Mouse (Mus musculus) MEL (cell line): ENCODE measurements around the gene Gpr26. TPM values are rescaled to one million over a fixed set of nuclear protein-coding genes. Genes with fewer than 3 reads are reported as not detected.

Experiments used
- DNase-seq: peaks from one replicate; pipeline ENCODE4 v3.0.0; 2011; ENCODE audit warnings: low read depth, low spot score
- H3K27ac ChIP-seq: 2 replicates; pipeline ENCODE4 v1.5.1; 2012; ENCODE audit warnings: low read depth, mild to moderate bottlenecking, control low read depth, low read length, moderate library complexity; ENCODE audit not compliant: control insufficient read depth
- H3K27me3 ChIP-seq, 2 experiments: fragments of 150-350 bp in 1 of 2; sonication (generic) in 1 of 2; 2 replicates each; pipeline ENCODE4 v1.6.1; 2012; ENCODE audit warnings: low read length in 2 of 2, mild to moderate bottlenecking in 2 of 2, improper control_type of control experiment in 1 of 2, moderate library complexity in 1 of 2; ENCODE audit not compliant: insufficient read depth in 2 of 2, control insufficient read depth in 1 of 2
- H3K36me3 ChIP-seq, 2 experiments: 2 replicates each; pipeline ENCODE4 v1.6.1; 2012 to 2014; ENCODE audit warnings: low read length in 2 of 2, improper control_type of control experiment in 1 of 2, inconsistent platforms in 1 of 2, mild to moderate bottlenecking in 1 of 2; ENCODE audit not compliant: insufficient read depth in 2 of 2, control insufficient read depth in 1 of 2
- H3K4me1 ChIP-seq, 2 experiments: fragments of 150-350 bp in 1 of 2; sonication (generic) in 1 of 2; 2 replicates each; pipeline ENCODE4 v1.6.1; 2012; ENCODE audit warnings: low read length in 2 of 2, improper control_type of control experiment in 1 of 2, mild to moderate bottlenecking in 1 of 2; ENCODE audit not compliant: insufficient read depth in 2 of 2, control insufficient read depth in 1 of 2
- H3K4me3 ChIP-seq, 2 experiments: fragments of 150-350 bp in 1 of 2; sonication (generic) in 1 of 2; 2 replicates each; pipeline ENCODE4 v1.5.1; 2012; ENCODE audit warnings: low read depth in 2 of 2, low read length in 2 of 2, mild to moderate bottlenecking in 2 of 2, moderate library complexity in 2 of 2, control low read depth in 1 of 2, improper control_type of control experiment in 1 of 2; ENCODE audit not compliant: control insufficient read depth in 1 of 2, insufficient read depth in 1 of 2
- H3K79me2 ChIP-seq: 2 replicates; pipeline ENCODE4 v1.6.1; 2012; ENCODE audit warnings: mild to moderate bottlenecking, low read length, moderate library complexity; ENCODE audit not compliant: control insufficient read depth, poor library complexity, insufficient read depth
- H3K9ac ChIP-seq: 2 replicates; pipeline ENCODE4 v1.6.1; 2012; ENCODE audit warnings: low read depth, mild to moderate bottlenecking, control low read depth, low read length, moderate library complexity; ENCODE audit not compliant: control insufficient read depth, poor library complexity, severe bottlenecking
- H3K9me3 ChIP-seq: fragments of 150-350 bp; sonication (generic); replicated peaks from 2 replicates; pipeline ENCODE4 v1.6.1; 2012; ENCODE audit warnings: mild to moderate bottlenecking, low read length, improper control_type of control experiment, moderate library complexity; ENCODE audit not compliant: insufficient read depth
- BHLHE40 ChIP-seq: IDR thresholded peaks from 2 replicates; pipeline ENCODE4 v1.6.1; 2012; ENCODE audit warnings: low read depth, mild to moderate bottlenecking, inconsistent platforms, low read length, improper control_type of control experiment, borderline replicate concordance
- E2F4 ChIP-seq: IDR thresholded peaks from 2 replicates; pipeline ENCODE4 v1.6.1; 2011; ENCODE audit warnings: low read depth, low read length, improper control_type of control experiment, borderline replicate concordance
- ELF1 ChIP-seq: IDR thresholded peaks from 2 replicates; pipeline ENCODE4 v1.6.1; 2014; ENCODE audit warnings: low read depth, mild to moderate bottlenecking, inconsistent platforms, low read length, improper control_type of control experiment, moderate library complexity
- GABPA ChIP-seq: IDR thresholded peaks from 2 replicates; pipeline ENCODE4 v1.6.1; 2012; ENCODE audit warnings: low read depth, mild to moderate bottlenecking, inconsistent platforms, low read length, improper control_type of control experiment, moderate library complexity
- HCFC1 ChIP-seq: IDR thresholded peaks from 2 replicates; pipeline ENCODE4 v1.6.1; 2012; ENCODE audit warnings: low read depth, mild to moderate bottlenecking, inconsistent platforms, low read length, improper control_type of control experiment, moderate library complexity
- KAT2A ChIP-seq: conservative IDR thresholded peaks from 2 replicates; pipeline ENCODE4 v1.6.1; 2012; ENCODE audit warnings: low read depth, low read length, improper control_type of control experiment, inconsistent platforms
- MAZ ChIP-seq: IDR thresholded peaks from 2 replicates; pipeline ENCODE4 v1.6.1; 2012; ENCODE audit warnings: low read depth, mild to moderate bottlenecking, inconsistent platforms, low read length, improper control_type of control experiment
- MYB ChIP-seq: IDR thresholded peaks from 2 replicates; pipeline ENCODE4 v1.6.1; 2011; ENCODE audit warnings: mild to moderate bottlenecking, low read depth, low read length, improper control_type of control experiment
- NRF1 ChIP-seq: IDR thresholded peaks from 2 replicates; pipeline ENCODE4 v1.6.1; 2014; ENCODE audit warnings: low read depth, mild to moderate bottlenecking, inconsistent platforms, low read length, improper control_type of control experiment, moderate library complexity; ENCODE audit not compliant: poor library complexity, insufficient read depth, severe bottlenecking
- POLR2AphosphoS5 ChIP-seq: IDR thresholded peaks from 2 replicates; pipeline ENCODE4 v1.6.1; 2012; ENCODE audit warnings: low read depth, borderline replicate concordance, mild to moderate bottlenecking, inconsistent platforms, low read length, moderate library complexity, mixed read lengths
- RCOR1 ChIP-seq: IDR thresholded peaks from 2 replicates; pipeline ENCODE4 v1.6.1; 2012; ENCODE audit warnings: low read depth, mild to moderate bottlenecking, inconsistent platforms, low read length, improper control_type of control experiment
- TAL1 ChIP-seq: IDR thresholded peaks from 2 replicates; pipeline ENCODE4 v1.6.1; 2012; ENCODE audit warnings: mild to moderate bottlenecking, inconsistent platforms, low read length, moderate library complexity, mixed read lengths
- TBP ChIP-seq: IDR thresholded peaks from 2 replicates; pipeline ENCODE4 v1.8.0; 2011; ENCODE audit warnings: low read depth, low read length, improper control_type of control experiment
- USF1 ChIP-seq: IDR thresholded peaks from 2 replicates; pipeline ENCODE4 v1.6.1; 2014; ENCODE audit warnings: low read depth, mild to moderate bottlenecking, inconsistent platforms, low read length, improper control_type of control experiment, moderate library complexity
- ZC3H11A ChIP-seq: IDR thresholded peaks from 2 replicates; pipeline ENCODE4 v1.6.1; 2012; ENCODE audit warnings: low read depth, mild to moderate bottlenecking, inconsistent platforms, low read length, improper control_type of control experiment
- ZMIZ1 ChIP-seq: IDR thresholded peaks from 2 replicates; pipeline ENCODE4 v1.6.1; 2012; ENCODE audit warnings: low read depth, mild to moderate bottlenecking, inconsistent platforms, low read length, improper control_type of control experiment, moderate library complexity
- ZNF384 ChIP-seq: IDR thresholded peaks from 2 replicates; pipeline ENCODE4 v1.6.1; 2012; ENCODE audit warnings: low read depth, mild to moderate bottlenecking, inconsistent platforms, low read length, improper control_type of control experiment
- polyA plus RNA-seq, 2 experiments: library from polyadenylated mRNA; stranded (reverse) in 1 of 2; unstranded in 1 of 2; fragments of >175 nt in 1 of 2; fragments of >200 nt in 1 of 2; gene quantifications; 2 replicates each; pipeline versions ENCODE4 v1.2.1 to v1.2.4; 2012; ENCODE audit warnings: low replicate concordance in 2 of 2, low read depth in 1 of 2; ENCODE audit not compliant: insufficient read length in 2 of 2, insufficient read depth in 1 of 2, missing spikeins in 1 of 2
- total RNA-seq: library from RNA; depleted of rRNA; stranded (reverse); fragments of 300-350 nt; gene quantifications from 2 replicates; pipeline ENCODE4 v1.2.3, GENCODE M21; 2012

Gene Gpr26
- total and polyA plus RNA-seq, 3 experiments = not detected

DNA sequence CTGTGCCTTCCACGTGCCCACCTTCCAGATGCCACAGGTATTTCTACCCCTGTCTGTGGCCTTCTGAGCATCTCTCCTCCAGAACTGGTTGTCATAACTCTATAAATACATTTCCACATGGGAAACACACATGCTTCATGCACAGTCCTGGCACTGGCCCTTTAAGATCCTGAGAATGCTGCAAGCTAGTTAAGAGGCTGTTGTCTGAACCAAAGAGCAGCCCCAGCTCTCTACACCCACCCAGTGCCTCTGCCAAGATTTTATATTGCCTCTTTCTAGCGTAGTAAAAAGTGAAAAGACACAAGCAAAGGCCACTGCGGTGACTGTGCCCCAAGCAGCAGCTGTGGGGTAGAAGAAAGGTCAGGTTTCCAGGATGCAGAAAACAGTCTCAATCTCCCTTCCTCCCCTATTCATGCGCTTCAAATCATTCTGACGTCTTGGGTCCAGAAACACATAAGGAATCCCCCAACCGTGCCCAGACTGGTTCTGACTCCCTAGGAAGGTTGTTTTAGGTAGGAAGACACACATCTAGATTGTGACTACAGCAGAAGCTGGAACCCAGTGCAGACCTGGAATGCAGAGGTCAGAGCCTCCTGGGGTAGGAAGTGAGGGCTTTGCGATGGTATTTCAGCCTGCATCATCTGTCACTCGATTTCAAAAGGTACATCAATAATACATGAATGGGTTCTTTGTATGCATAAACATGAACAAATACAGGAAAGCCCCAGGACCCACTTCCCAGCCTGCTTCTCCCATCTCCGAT, 38.8 kb upstream of the Gpr26 start:
- no peak for TF ChIP-seq POLR2AphosphoS5
- no peak for TF ChIP-seq MYB
- no peak for TF ChIP-seq USF1
- TF ChIP-seq BHLHE40 = no peak
- TF ChIP-seq TAL1 = no peak
- TF ChIP-seq ZNF384 = no peak
- no peak for TF ChIP-seq E2F4
- H3K4me3 ChIP-seq = no peak overlapping the region
- H3K79me2 ChIP-seq = no peaks in the 10 kb centered on the region
- no peaks in the 10 kb centered on the region for H3K9me3 ChIP-seq
- no peak overlapping the region for H3K9ac ChIP-seq
- no peaks in the 10 kb centered on the region for H3K36me3 ChIP-seq
- no peak overlapping the region for H3K27ac ChIP-seq
- no peaks in the 10 kb centered on the region for H3K27me3 ChIP-seq
- no peak for DNase-seq
- H3K4me1 ChIP-seq = no peaks in the 10 kb centered on the region

- no peaks in the 10 kb centered on the region for H3K4me1 ChIP-seq
- H3K27me3 ChIP-seq = no peaks in the 10 kb centered on the region
- no peaks in the 10 kb centered on the region for H3K36me3 ChIP-seq
- H3K4me3 ChIP-seq = no peak overlapping the region
- no peaks in the 10 kb centered on the region for H3K79me2 ChIP-seq
- DNase-seq = no peak
- no peaks in the 10 kb centered on the region for H3K9me3 ChIP-seq
- H3K27ac ChIP-seq = no peak overlapping the region
- H3K9ac ChIP-seq = no peak overlapping the region
- no peak for TF ChIP-seq NRF1
- TF ChIP-seq ZNF384 = no peak
- TF ChIP-seq MAZ = no peak
- no peak for TF ChIP-seq RCOR1
- no peak for TF ChIP-seq TBP
- TF ChIP-seq ELF1 = no peak
- TF ChIP-seq ZMIZ1 = no peak
- TF ChIP-seq GABPA = no peak
These were observed 28.6 kb upstream of the Gpr26 start for GRCm38 (mm10) chr7:131937611-131938010.

- no peaks in the 10 kb centered on the region for H3K9me3 ChIP-seq
- no peaks in the 10 kb centered on the region for H3K4me1 ChIP-seq
- no peaks in the 10 kb centered on the region for H3K79me2 ChIP-seq
- H3K27ac ChIP-seq = no peak overlapping the region
- no peaks in the 10 kb centered on the region for H3K27me3 ChIP-seq
- no peak overlapping the region for H3K4me3 ChIP-seq
- H3K36me3 ChIP-seq = no peaks in the 10 kb centered on the region
- no peak overlapping the region for H3K9ac ChIP-seq
- TF ChIP-seq BHLHE40 (no peak), KAT2A (no peak), ZC3H11A (no peak), HCFC1 (no peak)
- DNase-seq = no peak
These were observed 15.1 kb upstream of the Gpr26 start for GRCm38 (mm10) chr7:131951131-131951530.
